Mouse (Mus musculus) forebrain, embryonic 11.5 days (tissue): ENCODE data around the gene Cacna1s. TPM values are rescaled to one million over a fixed set of nuclear protein-coding genes. Genes with fewer than 3 reads are reported as not detected.

Experiments used
- ATAC-seq: fragments of 200-750 bp; cut with Nextera tagmentation; replicated peaks from 2 replicates; pipeline ENCODE4 v1.8.0; 2017; ENCODE audit warnings: moderate TSS enrichment; ENCODE audit not compliant: low FRiP score
- DNase-seq: peaks from one replicate; pipeline ENCODE4 v3.0.0-alpha.2; 2017; ENCODE audit warnings: low spot score
- H3K27ac ChIP-seq: fragments of 300-500 bp; sonication (generic); 2 replicates; pipeline ENCODE4 v1.5.1; 2014; ENCODE audit warnings: low read depth, low read length
- H3K27me3 ChIP-seq: fragments of 300-500 bp; sonication (generic); 2 replicates; pipeline ENCODE4 v1.6.1; 2014; ENCODE audit warnings: mild to moderate bottlenecking, low read length, mixed read lengths; ENCODE audit not compliant: control insufficient read depth, insufficient read depth
- H3K36me3 ChIP-seq: fragments of 300-500 bp; sonication (generic); 2 replicates; pipeline ENCODE4 v1.6.1; 2014; ENCODE audit warnings: mild to moderate bottlenecking, low read length, moderate library complexity, mixed read lengths; ENCODE audit not compliant: control insufficient read depth, insufficient read depth
- H3K4me1 ChIP-seq: fragments of 300-500 bp; sonication (generic); replicated peaks from 2 replicates; pipeline ENCODE4 v1.6.1; 2014; ENCODE audit warnings: low read length, mixed read lengths; ENCODE audit not compliant: control insufficient read depth, insufficient read depth
- H3K4me2 ChIP-seq: fragments of 300-500 bp; sonication (generic); 2 replicates; pipeline ENCODE4 v1.6.1; 2014; ENCODE audit warnings: low read depth, mild to moderate bottlenecking, low read length, moderate library complexity, mixed read lengths; ENCODE audit not compliant: severe bottlenecking
- H3K4me3 ChIP-seq: fragments of 300-500 bp; sonication (generic); 2 replicates; pipeline ENCODE4 v1.5.1; 2014; ENCODE audit warnings: low read depth, low read length
- H3K9ac ChIP-seq: fragments of 300-500 bp; sonication (generic); 2 replicates; pipeline ENCODE4 v1.6.1; 2014; ENCODE audit warnings: low read length
- H3K9me3 ChIP-seq: fragments of 300-500 bp; sonication (generic); 2 replicates; pipeline ENCODE4 v1.6.1; 2016; ENCODE audit warnings: low read length, mixed read lengths; ENCODE audit not compliant: control insufficient read depth
- WGBS: fragments of 180-500 bp; shearing (Covaris S2); extraction: QIAGEN DNeasy Blood & Tissue Kit; methylation state at CpG from one replicate; pipeline ENCODE4 v1.1.7; 2014; 5-methylcytosine and 5-hydroxymethylcytosine counted together
- polyA plus RNA-seq: library from polyadenylated mRNA; unstranded; fragments of >200 nt; fragmentation: Nextera tagmentation; extraction: Ambion mirVana; gene quantifications from 2 replicates; pipeline ENCODE4 v1.2.1, GENCODE M21; 2014

The Cacna1s gene
- polyA plus RNA-seq, 1 experiment from 2014 or later, result 0.20 TPM

- no peak overlapping the region for H3K9ac ChIP-seq
- WGBS, result 73% methylated on average over 3 of the region's 3 CpGs
These were observed 75.3 kb downstream of the Cacna1s start for GRCm38 (mm10) chr1:136127856-136128255.

GRCm38 (mm10) chr1:136128416-136128815 is 75.9 kb downstream of the Cacna1s start:
- no peak overlapping the region for H3K9ac ChIP-seq
- no peak for DNase-seq
- ATAC-seq, result no peak
- H3K9me3 ChIP-seq, result no peaks in the 10 kb centered on the region
- no peak overlapping the region for H3K4me3 ChIP-seq
- H3K4me2 ChIP-seq, result no peak overlapping the region
- peaks cover 11% of the 10 kb centered on the region for H3K4me1 ChIP-seq
- no peaks in the 10 kb centered on the region for H3K36me3 ChIP-seq
- H3K27ac ChIP-seq, result no peak overlapping the region
- WGBS, result 76% methylated on average over 5 of the region's 5 CpGs
- peaks cover 2% of the 10 kb centered on the region for H3K27me3 ChIP-seq

More at GRCm38 (mm10) chr1:136127856-136128255, 75.3 kb downstream of the Cacna1s start:
- no peaks in the 10 kb centered on the region for H3K36me3 ChIP-seq
- no peak overlapping the region for H3K4me2 ChIP-seq
- peaks cover 11% of the 10 kb centered on the region for H3K4me1 ChIP-seq
- DNase-seq (no peak), ATAC-seq (no peak)
- no peaks in the 10 kb centered on the region for H3K9me3 ChIP-seq
- no peak overlapping the region for H3K27ac ChIP-seq
- H3K27me3 ChIP-seq, result peaks cover 2% of the 10 kb centered on the region
- no peak overlapping the region for H3K4me3 ChIP-seq

GRCm38 (mm10) chr1:136128944-136129589 is 76.5 kb downstream of the Cacna1s start:
- Histone ChIP-seq H3K4me3 (no peak overlapping the region), H3K36me3 (no peaks in the 10 kb centered on the region), H3K27ac (no peak overlapping the region), H3K4me1 (peaks cover 11% of the 10 kb centered on the region), H3K9ac (no peak overlapping the region), H3K9me3 (no peaks in the 10 kb centered on the region), H3K4me2 (no peak overlapping the region), H3K27me3 (peaks cover 2% of the 10 kb centered on the region)
- no peak for ATAC-seq
- 53% methylated on average over 4 of the region's 4 CpGs for WGBS
- DNase-seq, result no peak

- Histone ChIP-seq H3K4me2 (no peak overlapping the region), H3K4me1 (peaks cover 11% of the 10 kb centered on the region), H3K27ac (no peak overlapping the region), H3K4me3 (no peak overlapping the region), H3K27me3 (peaks cover 2% of the 10 kb centered on the region), H3K36me3 (no peaks in the 10 kb centered on the region), H3K9me3 (no peaks in the 10 kb centered on the region), H3K9ac (no peak overlapping the region)
- no peak for ATAC-seq
- DNase-seq, result no peak
- WGBS, result 66% methylated on average over 3 of the region's 3 CpGs
These were observed 77.6 kb downstream of the Cacna1s start for GRCm38 (mm10) chr1:136130107-136130506.

GRCm38 (mm10) chr1:136130951-136131558 is 78.5 kb downstream of the Cacna1s start, which contains the start of gene Kif21b:
Gene Kif21b, plus strand, starts transcription at chr1:136131389.
- Histone ChIP-seq H3K27ac (peak within 1 kb of the TSS; percentile 66; the same call in 1 of the 2 replicates), H3K27me3 (peaks cover 2% of the 10 kb centered on the region), H3K4me2 (peak within 1 kb of the TSS; percentile 88), H3K9me3 (no peaks in the 10 kb centered on the region), H3K9ac (peak within 1 kb of the TSS; percentile 86), H3K4me1 (peaks cover 13% of the 10 kb centered on the region), H3K36me3 (no peaks in the 10 kb centered on the region), H3K4me3 (peak within 1 kb of the TSS; percentile 75)
- DNase-seq, result peak; percentile 97
- ATAC-seq, result peak; percentile 93
- WGBS, result 1% methylated on average over 42 of the region's 42 CpGs

GRCm38 (mm10) chr1:136131603-136132291 is 79.2 kb downstream of the Cacna1s start:
- Histone ChIP-seq H3K4me3 (peak overlapping the region; percentile 75), H3K9ac (peak overlapping the region; percentile 86), H3K9me3 (no peaks in the 10 kb centered on the region), H3K4me2 (peak overlapping the region; percentile 88), H3K4me1 (peaks cover 14% of the 10 kb centered on the region), H3K36me3 (no peaks in the 10 kb centered on the region), H3K27me3 (peaks cover 2% of the 10 kb centered on the region), H3K27ac (peak overlapping the region; percentile 66; the same call in 1 of the 2 replicates)
- ATAC-seq (peak; percentile 66), DNase-seq (peak; percentile 86)
- WGBS, result under 1% methylated on average over 43 of the region's 43 CpGs

GRCm38 (mm10) chr1:136132386-136133201 is 80.0 kb downstream of the Cacna1s start:
- peak overlapping the region; percentile 86 for H3K9ac ChIP-seq
- DNase-seq, result no peak
- 19% methylated on average over 10 of the region's 10 CpGs for WGBS
- peak overlapping the region; percentile 75 for H3K4me3 ChIP-seq
- 0 out of 2 replicates have a peak overlapping the region, but pooled peaks have one; percentile 25 for H3K27ac ChIP-seq
- peak overlapping the region; percentile 88 for H3K4me2 ChIP-seq
- ATAC-seq, result no peak
- H3K9me3 ChIP-seq, result no peaks in the 10 kb centered on the region
- peaks cover 20% of the 10 kb centered on the region for H3K4me1 ChIP-seq
- no peaks in the 10 kb centered on the region for H3K36me3 ChIP-seq
- peaks cover 2% of the 10 kb centered on the region for H3K27me3 ChIP-seq
